Mouse (Mus musculus): ENCODE results near the gene Speer4c.
A peak's percentile ranks its signal among the peaks of the same experiment; 100 is the strongest.
"Not testable (repeated sequence)": the region's sequence is repeated elsewhere in the genome, so short reads cannot be mapped to it uniquely, and the experiment has no call there.

The Speer4c gene

DNA sequence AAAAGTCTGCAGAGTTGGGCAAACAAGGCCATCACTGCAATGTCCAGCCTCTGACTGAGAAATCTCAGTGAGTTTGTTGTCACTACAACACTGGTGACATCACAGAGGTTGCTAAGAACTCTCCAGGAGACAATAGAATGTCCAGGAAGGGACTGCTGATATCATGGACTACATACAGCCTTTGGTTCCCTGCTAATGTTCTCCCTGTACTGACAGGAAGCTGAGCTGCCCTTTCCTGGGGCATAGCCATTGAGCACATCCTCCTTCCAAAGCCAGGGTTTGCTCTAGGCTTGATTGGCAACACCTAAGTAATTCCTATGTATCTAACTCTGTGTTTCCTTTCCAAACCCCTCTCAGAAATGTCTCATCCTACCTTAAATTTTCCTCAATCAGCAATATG, at the start of gene Speer4c:
Gene Speer4c (minus strand): TSS at position 101 of the 400 bp plus-strand sequence.
- DNase-seq (ENCODE audit: low spot score in 2 of 2), result not testable (repeated sequence)

DNA sequence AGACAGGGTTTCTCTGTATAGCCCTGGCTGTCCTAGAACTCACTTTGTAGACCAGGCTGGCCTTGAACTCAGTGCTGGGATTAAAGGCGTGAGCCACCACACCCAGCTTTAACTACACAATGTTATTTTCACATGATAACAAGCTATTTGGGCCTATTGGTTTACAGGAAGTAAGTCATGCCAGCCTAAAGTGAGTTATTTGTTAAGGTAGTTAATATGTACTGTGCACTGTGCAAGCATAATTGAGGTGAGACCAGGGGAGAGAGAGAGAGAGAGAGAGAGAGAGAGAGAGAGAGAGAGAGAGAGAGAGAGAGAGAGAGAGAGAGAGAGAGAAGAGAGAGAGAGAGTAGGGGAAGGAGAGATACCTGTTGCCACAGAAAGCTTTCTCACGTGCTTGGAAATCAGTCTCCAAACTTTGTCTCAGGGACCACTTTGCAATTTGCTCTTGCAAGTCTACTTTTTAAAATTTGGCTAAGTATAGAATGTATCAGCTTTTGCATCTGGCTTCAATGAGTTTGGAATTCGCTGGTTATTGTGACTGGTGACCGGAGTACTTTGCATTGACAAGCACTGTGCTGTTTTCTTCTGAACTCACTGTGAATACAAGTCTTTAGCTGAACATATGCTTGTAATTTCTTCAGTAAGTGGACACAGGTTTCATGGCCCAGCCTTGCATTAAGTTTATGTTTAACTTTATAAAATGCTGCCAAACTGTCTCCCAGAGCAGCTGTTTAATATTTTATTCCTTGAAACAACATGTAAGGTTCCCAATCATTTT, 33.6 kb upstream of the Speer4c start:
- no peak for DNase-seq (ENCODE audit: low spot score in 2 of 2)

DNA sequence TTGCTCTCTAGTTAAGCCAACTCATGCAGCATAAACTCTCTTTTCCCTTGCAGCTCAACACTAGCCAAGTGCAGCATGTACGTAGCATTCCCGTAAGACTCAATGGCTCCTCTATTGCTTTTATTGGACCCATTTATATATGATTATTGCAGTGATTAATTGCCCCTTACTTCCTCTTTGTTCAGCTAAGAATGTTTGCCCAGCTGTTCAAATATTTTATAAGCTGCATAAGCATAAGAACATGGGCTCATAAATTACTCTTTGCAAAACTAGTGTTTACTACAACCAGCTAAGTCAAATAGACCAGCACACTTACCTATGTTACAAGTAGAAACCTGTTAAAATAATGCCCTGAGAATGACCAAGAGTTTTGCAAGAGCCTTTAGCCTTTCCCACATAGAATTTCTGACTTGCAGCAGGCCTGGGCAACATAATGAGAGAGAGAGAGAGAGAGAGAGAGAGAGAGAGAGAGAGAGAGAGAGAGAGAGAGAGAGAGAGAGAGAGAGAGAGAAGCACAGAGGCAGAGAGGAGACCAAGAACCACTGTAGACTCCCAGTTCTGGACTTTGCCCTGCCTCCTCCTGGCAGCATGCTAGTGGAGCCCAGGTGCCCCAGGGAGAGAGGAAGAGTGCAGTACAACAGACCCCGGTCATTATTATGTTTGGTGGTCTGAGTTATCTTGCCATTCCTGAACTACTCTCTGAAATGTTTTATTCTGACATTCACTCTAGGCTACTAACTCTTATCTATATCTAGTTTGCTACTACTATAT, 20.2 kb upstream of the Speer4c start:
- DNase-seq (ENCODE audit: low spot score in 2 of 2), result no peak

DNA sequence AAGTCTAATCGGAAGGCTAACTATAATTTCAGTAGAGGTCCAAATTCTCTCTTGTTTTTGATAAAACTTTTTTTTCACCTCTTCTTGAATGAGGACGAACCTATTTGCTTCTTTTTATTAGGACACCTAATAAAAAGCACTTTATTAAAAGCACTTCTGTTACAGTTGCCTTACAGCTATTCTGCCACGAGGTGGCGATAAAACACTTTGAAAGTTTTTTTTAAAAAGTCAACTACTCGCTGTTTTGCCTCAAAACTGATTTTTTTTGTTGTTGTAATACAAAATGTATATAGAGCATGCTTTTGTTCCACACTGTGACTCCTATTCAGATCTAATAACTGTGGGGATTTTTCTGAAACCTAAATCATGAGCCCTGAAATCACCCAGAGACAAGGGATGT, 11.2 kb downstream of the Speer4c start:
- not testable (repeated sequence) for DNase-seq (ENCODE audit: low spot score in 2 of 2)

DNA sequence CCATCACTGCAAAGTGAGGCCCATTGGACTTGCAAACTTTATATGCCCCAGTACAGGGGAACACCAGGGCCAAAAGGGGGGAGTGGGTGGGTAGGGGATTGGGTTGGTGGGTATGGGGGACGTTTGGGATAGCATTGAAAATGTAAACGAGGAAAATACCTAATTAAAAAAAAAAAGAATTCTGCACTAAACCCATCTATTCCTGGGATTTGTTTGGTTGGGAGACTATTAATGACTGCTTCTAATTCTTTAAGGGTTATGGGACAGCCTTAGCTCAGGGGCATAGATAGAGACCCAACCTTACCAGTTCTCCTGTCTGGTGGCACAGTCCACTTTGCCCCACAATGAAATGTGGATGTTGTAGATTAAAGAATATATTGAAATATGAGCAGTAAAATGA, 16.4 kb downstream of the Speer4c start:
- not testable (repeated sequence) for DNase-seq (ENCODE audit: low spot score in 2 of 2)

DNA sequence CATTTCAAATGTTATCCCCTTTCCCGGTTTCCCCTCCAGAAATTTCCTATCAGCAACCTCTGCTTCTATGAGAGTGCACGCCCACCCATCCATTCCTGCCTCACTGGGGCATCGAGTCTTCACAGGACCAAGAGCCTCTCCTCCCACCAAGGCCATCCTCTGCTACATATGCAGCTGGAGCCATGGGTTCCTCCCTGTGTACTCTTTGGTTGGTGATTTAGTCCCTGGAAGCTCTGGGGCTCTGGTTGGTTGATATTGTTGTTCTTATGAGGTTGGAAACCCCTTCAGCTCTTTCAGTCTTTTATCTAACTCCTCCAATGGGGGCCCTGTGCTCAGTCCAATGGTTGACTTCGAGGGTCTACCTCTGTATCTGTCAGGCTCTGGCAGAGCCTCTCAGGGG, 22.2 kb downstream of the Speer4c start:
- DNase-seq (ENCODE audit: low spot score in 2 of 2), result peak in 1 of 2 experiments; percentile 63

DNA sequence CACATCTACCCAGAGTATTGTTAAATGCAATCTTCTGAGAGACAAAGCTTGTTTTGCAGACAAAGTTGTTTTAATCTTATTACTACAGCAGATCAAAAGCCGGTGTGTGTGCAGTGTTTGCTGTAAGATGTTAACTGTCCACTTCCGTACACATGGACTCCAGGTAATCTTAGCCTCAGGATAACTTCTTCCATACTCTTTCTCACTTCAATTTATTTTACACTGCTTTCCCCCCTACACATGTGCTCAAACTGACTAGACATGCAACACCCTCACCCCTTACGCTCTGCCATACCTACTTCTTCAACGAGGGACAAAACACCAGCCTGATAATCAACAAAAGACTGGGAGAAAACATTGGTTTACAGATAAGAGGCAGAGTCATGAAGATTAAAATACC, 23.2 kb downstream of the Speer4c start:
- DNase-seq (ENCODE audit: low spot score in 2 of 2), result not testable (repeated sequence)

DNA sequence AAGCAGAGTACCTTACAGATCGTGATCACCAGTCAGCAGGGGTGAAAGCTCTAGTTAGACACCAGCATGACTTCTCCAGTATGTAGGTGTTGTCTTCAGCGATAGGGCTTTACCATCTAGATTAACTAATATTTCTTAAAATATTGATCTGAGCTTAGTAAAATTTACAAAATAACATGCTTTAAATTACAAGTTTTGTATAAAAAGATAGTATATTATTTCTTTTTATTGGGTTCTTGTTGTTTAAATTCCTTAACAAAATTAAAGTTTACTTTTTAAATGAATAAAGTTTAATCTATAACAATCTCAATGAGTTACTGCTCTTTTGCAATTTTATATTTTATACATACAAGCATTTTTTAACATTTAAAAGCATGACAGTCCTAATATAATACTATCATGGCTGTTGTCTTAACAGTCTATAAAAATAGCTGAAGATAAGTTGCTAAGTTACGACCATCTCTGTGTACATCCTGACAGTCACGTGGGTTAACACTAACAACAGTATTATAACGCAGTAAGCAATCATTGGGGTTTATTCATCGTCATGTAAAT, 24.3 kb downstream of the Speer4c start:
- not testable (repeated sequence) for DNase-seq (ENCODE audit: low spot score in 2 of 2)

DNA sequence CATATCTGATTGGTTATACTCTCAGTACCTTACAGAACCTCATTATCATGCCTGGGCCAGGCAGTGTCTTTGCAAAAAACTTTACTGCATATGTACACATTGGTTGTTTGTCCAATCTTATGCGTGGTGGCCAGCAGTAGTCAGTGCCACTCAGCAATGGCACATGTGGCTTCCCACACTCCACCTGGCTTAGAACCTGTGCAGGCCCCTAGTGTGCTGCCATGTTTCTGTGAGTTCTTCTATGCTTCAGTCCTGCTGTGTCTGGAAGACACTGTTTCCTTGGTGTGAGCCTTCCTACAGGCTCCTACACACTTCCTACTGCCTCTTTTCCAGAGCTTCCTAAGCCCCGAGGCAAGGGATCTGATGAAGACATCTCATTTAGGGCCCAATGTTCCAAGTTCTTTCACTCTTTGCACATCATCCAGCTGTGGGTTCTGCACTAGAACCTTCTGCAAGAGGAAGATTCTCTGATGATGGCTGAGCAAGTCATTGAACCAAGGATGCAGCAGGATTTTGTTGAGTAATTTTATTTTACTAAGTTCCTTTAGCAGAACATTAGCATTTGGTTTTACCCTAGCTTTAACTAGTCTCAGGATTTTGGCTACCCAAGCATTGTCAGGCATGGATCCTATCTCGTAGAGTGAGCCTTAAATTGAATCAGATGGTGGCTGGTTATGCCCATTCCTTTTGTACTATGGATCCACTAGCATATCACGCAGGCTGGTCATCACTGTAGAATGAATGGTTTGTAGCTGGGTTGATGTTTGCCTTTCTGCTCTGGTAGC, 25.0 kb downstream of the Speer4c start:
- DNase-seq (ENCODE audit: low spot score in 2 of 2), result not testable (repeated sequence)

DNA sequence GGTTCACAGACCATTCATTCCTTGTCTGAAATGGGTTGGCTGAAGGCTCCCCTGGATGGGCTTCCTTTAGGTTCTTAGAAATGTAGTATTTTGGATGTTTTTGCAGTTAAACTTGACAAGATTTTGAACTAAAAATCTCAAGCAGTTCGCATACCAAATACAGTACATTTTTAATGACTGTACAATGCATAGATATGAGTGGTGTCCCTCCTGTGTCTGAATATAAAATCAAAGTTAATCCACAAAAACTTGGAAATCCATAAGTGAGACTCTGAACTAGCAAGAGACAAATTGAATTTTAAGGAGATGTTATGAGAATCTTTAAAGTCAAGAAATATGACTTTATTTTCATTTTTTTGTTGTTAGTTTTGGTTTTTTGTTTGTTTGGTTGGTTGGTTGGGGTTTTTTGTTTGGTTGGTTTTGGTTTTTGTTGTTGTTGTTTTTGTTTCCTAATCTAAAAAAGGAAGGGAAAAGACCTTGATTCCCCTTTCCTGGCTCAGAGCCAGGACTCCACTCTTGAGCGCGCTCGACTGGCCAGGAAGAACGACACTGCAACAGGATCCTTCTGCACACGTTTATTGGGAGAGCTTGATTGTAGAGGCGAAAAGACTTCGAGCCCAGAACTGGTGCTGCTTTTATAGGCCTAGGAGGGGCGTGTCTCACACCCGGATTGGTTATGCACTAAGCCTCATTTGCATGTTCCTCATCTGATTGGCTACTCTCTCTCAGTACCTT, 32.6 kb downstream of the Speer4c start:
- peak in 1 of 2 experiments; percentile 60 for DNase-seq (ENCODE audit: low spot score in 2 of 2)

DNA sequence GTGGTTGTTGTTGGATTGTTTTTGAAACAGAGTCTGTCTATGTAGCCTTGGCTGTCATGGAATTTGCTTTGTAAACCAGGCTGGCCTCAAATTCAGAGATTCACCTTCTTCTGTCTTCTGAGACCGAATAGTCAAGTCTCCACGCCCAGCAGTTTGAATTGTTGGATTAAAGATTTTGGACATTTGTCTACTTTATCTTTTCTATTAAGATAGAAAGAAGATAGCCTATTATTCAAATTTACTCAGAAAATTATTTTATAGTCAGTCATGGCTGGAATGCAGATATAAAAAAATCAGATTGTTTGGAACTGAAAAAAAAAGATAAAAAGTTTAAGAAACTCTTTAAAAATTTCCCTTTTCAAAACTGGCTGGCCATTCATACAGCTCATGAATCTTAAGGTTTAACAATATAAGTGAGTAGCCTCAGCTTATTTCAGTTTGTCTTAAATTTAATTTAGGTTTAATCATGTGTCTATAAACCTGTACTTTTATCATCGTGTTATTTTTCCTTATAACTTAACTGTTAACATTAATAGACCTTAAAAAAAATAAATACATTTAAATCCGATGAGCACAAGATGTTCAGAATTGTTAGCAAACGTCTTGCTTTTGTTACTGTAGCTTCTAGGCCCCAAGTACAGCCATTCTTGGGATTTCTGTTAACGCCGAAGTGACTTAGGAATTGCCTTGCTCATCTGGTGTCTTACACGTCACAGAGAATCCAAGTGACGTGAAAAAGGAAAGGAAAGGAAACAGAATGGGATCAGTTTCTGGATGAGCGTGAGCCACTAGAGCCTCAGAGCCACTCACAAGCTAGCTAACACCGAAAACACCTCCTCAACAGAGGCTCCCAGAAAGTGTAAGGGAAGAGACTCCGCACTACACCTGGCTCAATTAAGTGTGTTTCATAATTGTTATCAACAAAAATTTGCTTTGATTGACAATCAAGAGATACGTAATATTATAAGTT, 33.8 kb downstream of the Speer4c start:
- not testable (repeated sequence) for DNase-seq (ENCODE audit: low spot score in 2 of 2)

DNA sequence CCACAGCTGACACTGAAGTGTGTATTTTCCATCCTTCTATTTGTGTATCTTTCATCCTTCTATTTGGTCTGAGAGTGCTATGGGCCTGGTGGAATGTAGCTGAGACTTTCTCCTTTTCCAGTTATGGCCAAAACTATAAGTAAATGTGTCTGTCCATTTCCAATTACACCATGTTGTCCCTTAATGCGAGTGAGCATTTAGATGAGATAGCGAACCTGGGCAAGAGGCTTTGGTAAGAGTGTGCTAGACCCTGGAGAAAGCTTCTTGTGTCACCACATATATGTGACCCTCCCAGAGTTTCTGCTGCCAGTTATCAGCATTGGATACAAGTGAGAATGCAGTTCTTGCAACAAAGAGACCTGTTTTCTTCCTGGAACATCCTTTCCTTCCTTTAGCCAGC, 35.2 kb downstream of the Speer4c start:
- DNase-seq (ENCODE audit: low spot score in 2 of 2), result not testable (repeated sequence)

DNA sequence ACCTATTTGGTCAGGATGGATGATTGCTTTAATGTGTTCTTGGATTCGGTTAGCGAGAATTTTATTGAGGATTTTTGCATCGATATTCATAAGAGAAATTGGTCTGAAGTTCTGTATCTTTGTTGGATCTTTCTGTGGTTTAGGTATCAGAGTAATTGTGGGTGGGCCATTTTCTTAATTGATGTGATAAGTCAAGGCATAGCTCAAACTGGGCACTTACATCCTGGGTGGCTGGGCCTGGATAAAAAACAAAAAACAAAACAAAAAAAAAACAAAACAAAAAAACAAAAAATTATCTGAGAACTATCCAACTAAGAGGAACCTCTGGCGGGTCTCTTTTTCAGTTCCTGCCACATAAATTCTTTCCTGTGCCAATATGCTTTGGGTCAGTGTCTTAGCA, 36.3 kb downstream of the Speer4c start:
- DNase-seq (ENCODE audit: low spot score in 2 of 2), result not testable (repeated sequence)

DNA sequence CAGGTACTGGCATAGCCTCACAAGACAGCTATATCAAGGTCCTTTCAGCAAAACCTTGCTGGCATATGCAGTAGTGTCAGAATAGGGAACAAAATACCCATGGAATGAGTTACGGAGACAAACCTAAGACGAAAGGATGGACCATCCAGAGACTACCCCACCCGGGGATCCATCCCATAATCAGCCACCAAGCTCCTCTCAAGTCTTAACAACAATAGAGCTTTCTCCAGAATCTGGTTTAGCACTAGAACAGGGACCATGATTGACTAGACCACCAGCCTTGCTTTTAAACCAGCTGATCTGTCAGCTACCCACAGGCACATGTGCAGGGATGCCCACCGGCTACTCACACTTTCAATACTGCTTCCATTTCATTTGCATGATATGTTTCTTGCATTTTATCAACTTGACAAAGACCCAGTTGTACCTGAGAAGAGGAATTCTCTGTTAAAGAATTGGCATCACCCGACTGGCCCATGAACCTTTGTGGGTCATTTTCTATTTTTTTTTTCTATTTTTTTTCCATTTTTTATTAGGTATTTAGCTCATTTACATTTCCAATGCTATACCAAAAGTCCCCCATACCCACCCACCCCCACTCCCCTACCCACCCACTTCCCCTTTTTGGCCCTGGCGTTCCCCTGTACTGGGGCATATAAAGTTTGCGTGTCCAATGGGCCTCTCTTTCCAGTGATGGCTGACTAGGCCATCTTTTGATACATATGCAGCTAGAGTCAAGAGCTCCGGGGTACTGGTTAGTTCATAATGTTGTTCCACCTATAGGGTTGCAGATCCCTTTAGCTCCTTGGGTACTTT, 39.4 kb downstream of the Speer4c start:
- DNase-seq (ENCODE audit: low spot score in 2 of 2), result not testable (repeated sequence)

DNA sequence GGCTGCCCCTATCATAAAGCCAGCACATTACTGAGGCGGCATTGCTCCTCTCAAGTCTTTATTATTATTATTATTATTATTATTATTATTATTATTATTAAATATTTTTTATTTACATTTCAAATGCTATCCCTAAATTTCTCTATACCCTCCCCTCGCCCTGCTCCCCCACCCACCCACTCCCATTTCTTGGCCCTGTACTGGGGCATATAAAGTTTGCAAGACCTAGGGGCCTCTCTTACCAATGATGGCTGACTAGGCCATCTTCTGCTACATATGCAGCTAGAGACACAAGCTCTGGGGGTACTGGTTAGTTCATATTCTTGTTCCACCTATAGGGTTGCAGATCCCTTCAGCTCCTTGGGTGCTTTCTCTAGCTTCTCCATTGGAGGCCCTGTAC, 40.1 kb downstream of the Speer4c start:
- not testable (repeated sequence) for DNase-seq (ENCODE audit: low spot score in 2 of 2)

DNA sequence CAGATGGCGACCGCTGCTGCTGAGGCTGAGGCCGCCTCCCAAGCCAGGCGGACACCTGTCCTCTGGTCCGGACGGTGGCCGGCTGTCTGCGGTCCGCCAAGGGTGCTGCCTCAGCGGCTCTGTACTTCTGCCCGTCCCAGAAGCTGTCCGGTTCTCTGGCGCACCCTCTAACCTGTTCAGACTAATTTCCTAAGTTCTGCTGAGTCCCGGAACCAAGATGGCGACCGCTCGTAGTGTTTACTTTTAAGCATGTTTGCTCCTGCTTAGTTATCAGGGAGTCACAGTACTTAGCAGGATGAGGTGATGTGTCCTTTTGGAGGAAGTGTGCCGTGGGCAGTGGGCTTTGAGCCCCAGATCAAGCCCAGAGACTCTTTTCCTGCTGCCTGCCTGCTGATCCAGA, 43.3 kb downstream of the Speer4c start:
- DNase-seq (ENCODE audit: low spot score in 2 of 2), result not testable (repeated sequence)

DNA sequence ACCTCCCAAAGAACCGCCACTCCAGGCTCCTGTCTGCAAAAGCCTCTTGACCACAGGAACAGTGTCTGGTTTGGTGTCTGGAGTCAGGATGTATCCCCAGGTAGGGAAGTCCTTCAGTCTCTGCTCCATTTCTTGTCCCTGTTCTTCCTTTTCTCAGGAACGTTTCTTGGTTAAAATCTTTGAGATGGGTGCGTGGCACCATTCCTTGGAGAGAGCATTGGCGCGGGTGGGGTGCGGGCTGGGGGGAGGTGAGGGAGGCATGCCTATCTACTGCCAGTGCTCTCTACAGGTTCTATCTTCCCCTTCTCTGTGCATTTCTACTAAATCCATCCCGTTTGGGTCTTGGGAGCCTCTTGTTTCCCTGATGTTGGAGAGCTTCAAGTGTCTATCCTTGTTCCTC, 50.2 kb downstream of the Speer4c start:
- DNase-seq (ENCODE audit: low spot score in 2 of 2), result peak in 1 of 2 experiments; percentile 63
